Mouse (Mus musculus): Measurements from ENCODE around the gene Sppl2b. TPM values are rescaled to one million over a fixed set of nuclear protein-coding genes. Genes with fewer than 3 reads are reported as not detected.

Gene Sppl2b
- total and polyA plus RNA-seq, 3 experiments: 52.0 to 65.9 TPM; not detected in 1

DNA sequence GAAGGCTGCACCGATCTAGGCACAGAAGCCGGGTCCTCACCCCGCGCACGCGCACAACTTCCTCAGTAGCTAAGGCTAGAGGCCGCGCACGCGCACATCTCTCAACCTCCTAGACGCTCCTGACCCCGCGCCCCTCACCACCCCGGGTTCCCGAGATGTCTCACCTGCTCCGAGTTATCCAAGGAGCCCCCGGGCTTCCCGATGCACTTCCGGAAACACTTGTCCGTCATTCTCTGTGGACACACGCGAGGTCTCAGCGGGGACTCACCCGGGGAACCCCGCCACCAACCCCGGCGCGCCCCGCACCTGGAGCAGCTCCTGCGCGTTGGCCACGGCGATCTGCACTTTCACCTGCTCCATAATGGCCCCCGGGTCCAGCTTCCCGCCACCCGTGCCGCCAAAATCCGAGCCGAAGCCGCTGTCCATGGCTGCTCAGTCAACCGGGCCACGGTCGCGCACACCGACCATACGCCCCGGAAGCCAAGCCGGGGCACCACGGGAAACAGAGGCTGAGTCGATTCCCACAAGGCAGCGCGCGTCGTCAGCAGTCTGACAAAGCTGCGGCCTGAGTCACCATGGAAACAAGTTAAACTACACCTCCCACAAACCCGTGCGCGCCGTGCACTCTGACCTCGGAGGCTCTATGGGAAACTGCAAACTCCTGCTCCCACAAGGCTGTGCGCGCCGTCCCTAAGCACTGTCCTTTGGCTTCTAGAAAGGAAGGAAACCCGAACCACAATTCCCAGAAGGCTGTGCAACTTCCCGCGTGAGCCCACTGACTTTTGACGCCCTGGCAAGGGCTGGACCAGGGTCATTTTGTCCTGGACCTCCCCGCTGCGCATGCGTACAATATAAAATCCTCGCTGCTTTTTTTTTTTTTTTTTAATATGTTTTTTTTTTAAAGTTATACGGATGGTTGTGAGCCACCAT is 45.5 kb downstream of the Sppl2b start, which contains the start of gene Timm13:
TSS of gene Timm13 (minus strand) at position 652 of the 930 bp plus-strand sequence.
- peaks cover 0 to 5% of the 10 kb centered on the region in 2 experiments; a peak in 2 of 4 replicates for H3K36me3 ChIP-seq (ENCODE audit: control insufficient read depth in 1 of 2, insufficient read depth in 2 of 2, low read length in 2 of 2)
- peak within 1 kb of the TSS; percentile 79 for H3K27ac ChIP-seq (ENCODE audit: control insufficient read depth, low read depth, low read length)
- DNase-seq (ENCODE audit: low read depth, low spot score): peak; percentile 100
- peaks cover 0 to 8% of the 10 kb centered on the region in 2 experiments; a peak in 2 of 4 replicates for H3K4me1 ChIP-seq (ENCODE audit: control insufficient read depth in 1 of 2, insufficient read depth in 2 of 2, low read length in 2 of 2)
- H3K4me3 ChIP-seq (ENCODE audit: control insufficient read depth in 1 of 2, insufficient read depth in 1 of 2, low read depth in 2 of 2, low read length in 2 of 2): peak within 1 kb of the TSS; percentile 65 to 90
- H3K79me2 ChIP-seq (ENCODE audit: control insufficient read depth, insufficient read depth, low read length, poor library complexity): peaks cover 17% of the 10 kb centered on the region
- peak within 1 kb of the TSS; percentile 90 for H3K9ac ChIP-seq (ENCODE audit: control insufficient read depth, low read depth, low read length, poor library complexity, severe bottlenecking)
- H3K9me3 ChIP-seq (replicated peaks; ENCODE audit: insufficient read depth, low read length): no peaks in the 10 kb centered on the region
- H3K27me3 ChIP-seq (ENCODE audit: control insufficient read depth in 1 of 2, insufficient read depth in 2 of 2, low read length in 2 of 2): no peaks in the 10 kb centered on the region
- TF ChIP-seq GATA1 (IDR thresholded peaks at IDR 0.05; ENCODE audit: low read depth, low read length) (no peak), MYC (IDR thresholded peaks at IDR 0.05; ENCODE audit: low read depth, low read length) (peak; percentile 69), GABPA (IDR thresholded peaks at IDR 0.05; ENCODE audit: low read depth, low read length) (no peak), CHD2 (IDR thresholded peaks at IDR 0.05; ENCODE audit: low read length) (peak; percentile 96), ELF1 (IDR thresholded peaks at IDR 0.05; ENCODE audit: low read depth, low read length) (peak; percentile 88), E2F4 (IDR thresholded peaks at IDR 0.05; ENCODE audit: borderline replicate concordance, low read depth, low read length) (no peak), EP300 (IDR thresholded peaks at IDR 0.05; ENCODE audit: low read depth in 1 of 2, low read length in 2 of 2) (no peak), POLR2AphosphoS2 (IDR thresholded peaks at IDR 0.05; ENCODE audit: low read length) (no peak; the same call in 1 of the 2 replicates), NRF1 (IDR thresholded peaks at IDR 0.05; ENCODE audit: insufficient read depth, low read depth, low read length, poor library complexity, severe bottlenecking) (peak; percentile 91), MAZ (IDR thresholded peaks at IDR 0.05; ENCODE audit: low read depth, low read length) (peak; percentile 73; the same call in 1 of the 2 replicates), RAD21 (IDR thresholded peaks at IDR 0.05; ENCODE audit: low read depth, low read length) (no peak), ZNF384 (IDR thresholded peaks at IDR 0.05; ENCODE audit: low read depth, low read length) (peak; percentile 98), HCFC1 (IDR thresholded peaks at IDR 0.05; ENCODE audit: low read depth, low read length) (peak; percentile 95), ZKSCAN1 (IDR thresholded peaks at IDR 0.05; ENCODE audit: low read depth, low read length) (no peak), POLR2A (IDR thresholded peaks at IDR 0.05; ENCODE audit: control insufficient read depth in 1 of 2, insufficient read depth in 1 of 2, low read depth in 1 of 2, low read length in 2 of 2, poor library complexity in 1 of 2) (peak; percentile 89 to 90), TBP (IDR thresholded peaks at IDR 0.05; ENCODE audit: low read depth, low read length) (peak; percentile 49; the same call in 1 of the 2 replicates), ZMIZ1 (IDR thresholded peaks at IDR 0.05; ENCODE audit: low read depth, low read length) (0 out of 2 replicates have a peak, but pooled peaks have one; percentile 39), USF1 (IDR thresholded peaks at IDR 0.05; ENCODE audit: low read depth, low read length) (0 out of 2 replicates have a peak, but pooled peaks have one; percentile 20), MYB (IDR thresholded peaks at IDR 0.05; ENCODE audit: low read depth, low read length) (peak; percentile 32; the same call in 1 of the 2 replicates), USF2 (IDR thresholded peaks at IDR 0.05; ENCODE audit: borderline replicate concordance in 1 of 2, insufficient read depth in 1 of 2, low read depth in 1 of 2, low read length in 2 of 2) (no peak), SIN3A (IDR thresholded peaks at IDR 0.05; ENCODE audit: low read length) (peak; percentile 95), KAT2A (conservative IDR thresholded peaks at IDR 0.05; ENCODE audit: low read depth, low read length) (peak; percentile 99), NELFE (IDR thresholded peaks at IDR 0.05; ENCODE audit: low read depth, low read length) (peak; percentile 94), TCF12 (IDR thresholded peaks at IDR 0.05; ENCODE audit: low read depth, low read length) (peak; percentile 47; the same call in 1 of the 2 replicates), MAX (IDR thresholded peaks at IDR 0.05; ENCODE audit: low read length) (peak; percentile 28), ETS1 (IDR thresholded peaks at IDR 0.05; ENCODE audit: low read depth, low read length) (peak; percentile 51; the same call in 1 of the 2 replicates), MXI1 (IDR thresholded peaks at IDR 0.05; ENCODE audit: low read depth, low read length) (peak; percentile 87)

All from MEL (cell line).